Mouse (Mus musculus) adrenal gland, adult 18-20 months (tissue): ENCODE results near the gene Tec. TPM values are rescaled to one million over a fixed set of nuclear protein-coding genes. Genes with fewer than 3 reads are reported as not detected.

Experiments
- DNase-seq, 2 experiments: peaks; one replicate each; pipeline ENCODE4 v3.0.0; 2021 to 2022; ENCODE audit warnings: low spot score in 2 of 2
- long read RNA-seq, 2 experiments: library from polyadenylated mRNA; stranded (forward); transcript quantifications; one replicate each; pipeline ENCODE4 v2.0.0; 2021
- total RNA-seq, 2 experiments: library from RNA; stranded (reverse); gene quantifications; 1 replicate in 1 of 2; 2 replicates in 1 of 2; pipeline ENCODE4 v1.2.3; 2021

Gene Tec
- 1 to 10 TPM; 2.0 to 2.5 TPM for total RNA-seq
- long read RNA-seq, experiment 1, partial matches to known transcripts, result 0 of 2 reads
- long read RNA-seq, experiment 1, other reads (novel, unspliced or antisense), result 0 of 2 reads
- long read RNA-seq, experiment 2, partial matches to known transcripts, result 1 of 2 reads
- long read RNA-seq, experiment 2, other reads (novel, unspliced or antisense), result 1 of 2 reads

- peak; percentile 97 to 98 for DNase-seq
Observed at GRCm38 (mm10) chr5:72868091-72868875, at the start of gene Tec. Gene Tec, minus strand, starts transcription at chr5:72868483.

- no peak for DNase-seq
Observed at GRCm38 (mm10) chr5:72916851-72917250, 48.6 kb upstream of the Tec start.

GRCm38 (mm10) chr5:72916048-72916447 is 47.8 kb upstream of the Tec start:
- no peak for DNase-seq

GRCm38 (mm10) chr5:72914633-72915561 is 46.6 kb upstream of the Tec start:
- DNase-seq, result peak in 1 of 2 experiments; percentile 25

GRCm38 (mm10) chr5:72913648-72914557 is 45.6 kb upstream of the Tec start, which contains the start of gene Slain2:
Gene Slain2, plus strand, starts transcription at chr5:72914304.
- peak; percentile 100 for DNase-seq

- DNase-seq, result no peak
Observed at GRCm38 (mm10) chr5:72911284-72911683, 43.0 kb upstream of the Tec start.

- DNase-seq, result peak in 1 of 2 experiments; percentile 11
Observed at GRCm38 (mm10) chr5:72910373-72910772, 42.1 kb upstream of the Tec start.

- DNase-seq, result peak in 1 of 2 experiments; percentile 2
Observed at GRCm38 (mm10) chr5:72909363-72909762, 41.1 kb upstream of the Tec start.

- DNase-seq, result no peak
Observed at GRCm38 (mm10) chr5:72908324-72908936, 40.1 kb upstream of the Tec start.

- no peak for DNase-seq
Observed at GRCm38 (mm10) chr5:72907402-72907801, 39.1 kb upstream of the Tec start.

- DNase-seq, result no peak
Observed at GRCm38 (mm10) chr5:72904903-72905790, 36.9 kb upstream of the Tec start.

- no peak for DNase-seq
Observed at GRCm38 (mm10) chr5:72902876-72903516, 34.7 kb upstream of the Tec start.

- no peak for DNase-seq
Observed at GRCm38 (mm10) chr5:72902312-72902711, 34.0 kb upstream of the Tec start.

- DNase-seq, result no peak
Observed at GRCm38 (mm10) chr5:72901866-72902265, 33.6 kb upstream of the Tec start.

GRCm38 (mm10) chr5:72899255-72899654 is 31.0 kb upstream of the Tec start:
- DNase-seq, result no peak

- no peak for DNase-seq
Observed at GRCm38 (mm10) chr5:72897998-72898397, 29.7 kb upstream of the Tec start.

- DNase-seq, result no peak
Observed at GRCm38 (mm10) chr5:72896478-72897279, 28.4 kb upstream of the Tec start.

- no peak for DNase-seq
Observed at GRCm38 (mm10) chr5:72895261-72895660, 27.0 kb upstream of the Tec start.
